Mouse (Mus musculus) intestine, postnatal 0 days (tissue): Measurements from ENCODE around the gene Zfp936. TPM values are rescaled to one million over a fixed set of nuclear protein-coding genes. Genes with fewer than 3 reads are reported as not detected.
"Not testable (repeated sequence)": the region's sequence is repeated elsewhere in the genome, so short reads cannot be mapped to it uniquely, and the experiment has no call there.

Experiments
- ATAC-seq: fragments of 200-750 bp; cut with Nextera tagmentation; 2 replicates; pipeline ENCODE4 v1.8.0; 2017; ENCODE audit warnings: mild to moderate bottlenecking, moderate TSS enrichment, moderate library complexity
- H3K27ac ChIP-seq: fragments of 300-500 bp; sonication (generic); 2 replicates; pipeline ENCODE4 v1.5.1; 2014; ENCODE audit warnings: mild to moderate bottlenecking, low read depth, low read length, moderate library complexity
- H3K27me3 ChIP-seq: fragments of 300-500 bp; sonication (generic); replicated peaks from 2 replicates; pipeline ENCODE4 v1.6.1; 2014; ENCODE audit warnings: low read length, mixed read lengths; ENCODE audit not compliant: control insufficient read depth, insufficient read depth
- H3K36me3 ChIP-seq: fragments of 300-500 bp; sonication (generic); 2 replicates; pipeline ENCODE4 v1.6.1; 2014; ENCODE audit warnings: mild to moderate bottlenecking, moderate library complexity; ENCODE audit not compliant: control insufficient read depth, insufficient read depth
- H3K4me1 ChIP-seq: fragments of 300-500 bp; sonication (generic); replicated peaks from 2 replicates; pipeline ENCODE4 v1.6.1; 2014; ENCODE audit warnings: antibody characterized with exemption, low read length, mixed read lengths; ENCODE audit not compliant: control insufficient read depth, insufficient read depth
- H3K4me2 ChIP-seq: fragments of 300-500 bp; sonication (generic); replicated peaks from 2 replicates; pipeline ENCODE4 v1.6.1; 2014; ENCODE audit warnings: low read depth, mild to moderate bottlenecking, moderate library complexity
- H3K4me3 ChIP-seq: fragments of 300-500 bp; sonication (generic); 2 replicates; pipeline ENCODE4 v1.5.1; 2014; ENCODE audit warnings: low read depth, low read length
- H3K9ac ChIP-seq: fragments of 300-500 bp; sonication (generic); 2 replicates; pipeline ENCODE4 v1.6.1; 2014; ENCODE audit warnings: mild to moderate bottlenecking, low read depth, low read length
- H3K9me3 ChIP-seq: fragments of 300-500 bp; sonication (generic); 2 replicates; pipeline ENCODE4 v1.6.1; 2016; ENCODE audit warnings: mixed run types; ENCODE audit not compliant: control insufficient read depth
- CTCF ChIP-seq: sonication (generic); IDR thresholded peaks from 2 replicates; pipeline ENCODE4 v1.5.1; 2016; ENCODE audit warnings: low read depth, mild to moderate bottlenecking, control low read depth, antibody characterized with exemption, moderate library complexity
- WGBS: fragments of 180-500 bp; shearing (Covaris S2); extraction: QIAGEN DNeasy Blood & Tissue Kit; methylation state at CpG from one replicate; pipeline ENCODE4 v1.1.7; 2014; 5-methylcytosine and 5-hydroxymethylcytosine counted together
- polyA plus RNA-seq: library from polyadenylated mRNA; unstranded; fragments of >200 nt; fragmentation: Nextera tagmentation; extraction: Ambion mirVana; gene quantifications from 2 replicates; pipeline ENCODE4 v1.2.1, GENCODE M21; 2015

The Zfp936 gene
- not detected in 2 replicates for polyA plus RNA-seq

- H3K4me2 ChIP-seq, ATAC-seq, H3K27ac ChIP-seq, H3K4me3 ChIP-seq, H3K4me1 ChIP-seq, H3K27me3 ChIP-seq, H3K36me3 ChIP-seq, H3K9ac ChIP-seq, H3K9me3 ChIP-seq: not testable (repeated sequence)
- 77% methylated on average over 10 of the region's 10 CpGs for WGBS
These were observed at the start of gene Zfp936 for GRCm38 (mm10) chr7:43113929-43114328. Zfp936 (plus strand) TSS chr7:43114229.

GRCm38 (mm10) chr7:43077831-43078230 is 36.2 kb upstream of the Zfp936 start:
- Histone ChIP-seq H3K27ac (no peak overlapping the region), H3K27me3 (no peaks in the 10 kb centered on the region), H3K9me3 (peaks cover 3% of the 10 kb centered on the region; the same call in 1 of the 2 replicates), H3K36me3 (no peaks in the 10 kb centered on the region), H3K9ac (no peak overlapping the region), H3K4me1 (no peaks in the 10 kb centered on the region), H3K4me2 (no peak overlapping the region), H3K4me3 (no peak overlapping the region)
- no peak for ATAC-seq
- TF ChIP-seq CTCF = no peak
- 90% methylated on average over 8 of the region's 8 CpGs for WGBS

GRCm38 (mm10) chr7:43128691-43129090 is 14.7 kb downstream of the Zfp936 start:
- not testable (repeated sequence) for ATAC-seq, H3K4me2 ChIP-seq, H3K27ac ChIP-seq, H3K36me3 ChIP-seq, H3K4me1 ChIP-seq, H3K4me3 ChIP-seq, H3K27me3 ChIP-seq, H3K9ac ChIP-seq
- H3K9me3 ChIP-seq = peaks cover 25% of the 10 kb centered on the region
- WGBS = 94% methylated on average over 13 of the region's 15 CpGs

DNA sequence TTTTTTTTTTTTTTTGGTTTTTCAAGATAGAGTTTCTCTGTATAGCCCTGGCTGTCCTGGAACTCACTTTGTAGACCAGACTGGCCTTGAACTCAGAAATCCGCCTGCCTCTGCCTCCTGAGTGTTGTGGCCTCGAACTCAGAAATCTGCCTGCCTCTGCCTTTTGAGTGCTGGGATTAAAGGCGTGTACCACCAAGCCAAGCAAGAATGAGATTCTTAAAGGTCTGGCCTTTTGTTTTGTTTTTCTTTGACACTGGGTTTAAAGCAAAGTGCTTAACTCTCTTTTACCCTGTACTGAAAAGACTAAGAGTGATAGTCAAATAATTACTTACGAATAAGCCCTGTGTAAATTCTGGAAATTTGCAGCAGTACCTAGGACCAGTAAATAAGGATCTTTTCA is 50.1 kb downstream of the Zfp936 start:
- WGBS = 70% methylated on average over 4 of the region's 4 CpGs
- H3K9me3 ChIP-seq = peaks cover 40% of the 10 kb centered on the region
- not testable (repeated sequence) for H3K27me3 ChIP-seq, H3K4me1 ChIP-seq, H3K4me2 ChIP-seq, H3K9ac ChIP-seq, ATAC-seq, H3K27ac ChIP-seq, H3K36me3 ChIP-seq, H3K4me3 ChIP-seq

GRCm38 (mm10) chr7:43167101-43167500 is 53.1 kb downstream of the Zfp936 start:
- not testable (repeated sequence) for H3K4me3 ChIP-seq, H3K4me1 ChIP-seq, H3K4me2 ChIP-seq, H3K36me3 ChIP-seq, H3K27me3 ChIP-seq, ATAC-seq, H3K27ac ChIP-seq, H3K9ac ChIP-seq
- WGBS = 84% methylated on average over 4 of the region's 4 CpGs
- H3K9me3 ChIP-seq = peaks cover 40% of the 10 kb centered on the region

DNA sequence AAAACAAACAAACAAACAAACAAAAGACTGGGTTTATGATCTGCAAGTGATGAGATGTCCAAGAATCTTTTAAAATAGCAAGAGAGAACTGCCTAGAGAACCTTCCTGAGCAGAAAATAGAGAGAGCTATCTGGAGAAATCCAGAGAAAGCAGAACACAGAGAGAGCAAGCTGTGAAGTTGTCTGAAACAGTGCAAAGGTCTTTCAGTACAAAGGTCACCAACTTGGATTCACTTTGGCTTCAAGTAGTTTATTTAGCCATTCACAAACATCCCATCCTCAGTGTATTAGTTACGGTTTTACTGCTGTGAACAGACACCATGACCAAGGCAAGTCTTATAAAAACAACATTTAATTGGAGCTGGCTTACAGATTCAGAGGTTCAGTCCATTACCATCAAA is 53.8 kb downstream of the Zfp936 start:
- not testable (repeated sequence) for H3K9ac ChIP-seq, H3K27ac ChIP-seq, H3K27me3 ChIP-seq, H3K4me3 ChIP-seq, H3K36me3 ChIP-seq, H3K4me1 ChIP-seq, H3K4me2 ChIP-seq, ATAC-seq
- peaks cover 40% of the 10 kb centered on the region for H3K9me3 ChIP-seq
- WGBS = 87% methylated on average over 1 of the region's 1 CpGs

- 36% methylated on average over 1 of the region's 1 CpGs for WGBS
- H3K4me1 ChIP-seq, H3K36me3 ChIP-seq, H3K27ac ChIP-seq, ATAC-seq, H3K9ac ChIP-seq, H3K27me3 ChIP-seq, H3K4me3 ChIP-seq, H3K4me2 ChIP-seq: not testable (repeated sequence)
- H3K9me3 ChIP-seq = peaks cover 38% of the 10 kb centered on the region
These were observed 54.2 kb downstream of the Zfp936 start for GRCm38 (mm10) chr7:43168212-43168611.
